Mouse (Mus musculus) intestine, embryonic 14.5 days (tissue): Measurements from ENCODE around the gene Blvrb. TPM values are rescaled to one million over a fixed set of nuclear protein-coding genes. Genes with fewer than 3 reads are reported as not detected.

Experiments used
- ATAC-seq: fragments of 200-750 bp; cut with Nextera tagmentation; replicated peaks from 2 replicates; pipeline ENCODE4 v1.8.0; 2017; ENCODE audit warnings: low read depth, moderate number of reproducible peaks, moderate TSS enrichment, moderate library complexity; ENCODE audit not compliant: low FRiP score, low TSS enrichment
- DNase-seq: peaks from one replicate; pipeline ENCODE4 v3.0.0-alpha.2; 2018; ENCODE audit warnings: low spot score
- H3K27ac ChIP-seq: fragments of 300-500 bp; sonication (generic); 2 replicates; pipeline ENCODE4 v1.5.1; 2014; ENCODE audit warnings: low read depth, mild to moderate bottlenecking, control low read depth
- H3K27me3 ChIP-seq: fragments of 300-500 bp; sonication (generic); replicated peaks from 2 replicates; pipeline ENCODE4 v1.6.1; 2014; ENCODE audit warnings: low read length, control low read depth; ENCODE audit not compliant: control insufficient read depth, insufficient read depth
- H3K36me3 ChIP-seq: fragments of 300-500 bp; sonication (generic); 2 replicates; pipeline ENCODE4 v1.6.1; 2014; ENCODE audit warnings: low read length, control low read depth; ENCODE audit not compliant: control insufficient read depth, insufficient read depth
- H3K4me1 ChIP-seq: fragments of 300-500 bp; sonication (generic); replicated peaks from 2 replicates; pipeline ENCODE4 v1.6.1; 2014; ENCODE audit warnings: low read length, control low read depth, mixed read lengths; ENCODE audit not compliant: control insufficient read depth, insufficient read depth
- H3K4me2 ChIP-seq: fragments of 300-500 bp; sonication (generic); 2 replicates; pipeline ENCODE4 v1.6.1; 2014; ENCODE audit warnings: low read length
- H3K4me3 ChIP-seq: fragments of 300-500 bp; sonication (generic); 2 replicates; pipeline ENCODE4 v1.5.1; 2014; ENCODE audit warnings: low read depth, low read length, control low read depth, mixed read lengths
- H3K9ac ChIP-seq: fragments of 300-500 bp; sonication (generic); 2 replicates; pipeline ENCODE4 v1.6.1; 2014; ENCODE audit warnings: mild to moderate bottlenecking, low read length
- H3K9me3 ChIP-seq: fragments of 300-500 bp; sonication (generic); 2 replicates; pipeline ENCODE4 v1.6.1; 2016; ENCODE audit warnings: low read length, control low read depth; ENCODE audit not compliant: control insufficient read depth
- WGBS: fragments of 180-500 bp; shearing (Covaris S2); extraction: QIAGEN DNeasy Blood & Tissue Kit; methylation state at CpG from one replicate; pipeline ENCODE4 v1.1.7; 2014; 5-methylcytosine and 5-hydroxymethylcytosine counted together
- polyA plus RNA-seq: library from polyadenylated mRNA; unstranded; fragments of >200 nt; fragmentation: Nextera tagmentation; extraction: Ambion mirVana; gene quantifications from 2 replicates; pipeline ENCODE4 v1.2.1, GENCODE M21; 2014

The Blvrb gene
- polyA plus RNA-seq, 1 experiment from 2014 or later: 52.3 TPM

- H3K4me2 ChIP-seq: no peak overlapping the region
- no peak for DNase-seq
- H3K27me3 ChIP-seq: no peaks in the 10 kb centered on the region
- no peaks in the 10 kb centered on the region for H3K9me3 ChIP-seq
- no peak overlapping the region for H3K4me3 ChIP-seq
- H3K9ac ChIP-seq: no peak overlapping the region
- no peaks in the 10 kb centered on the region for H3K4me1 ChIP-seq
- no peak for ATAC-seq
- 89% methylated on average over 4 of the region's 4 CpGs for WGBS
- H3K36me3 ChIP-seq: no peaks in the 10 kb centered on the region
- H3K27ac ChIP-seq: no peak overlapping the region
Observed at GRCm38 (mm10) chr7:27458614-27459013, 10.8 kb downstream of the Blvrb start.

- H3K4me2 ChIP-seq: no peak overlapping the region
- H3K36me3 ChIP-seq: no peaks in the 10 kb centered on the region
- no peaks in the 10 kb centered on the region for H3K9me3 ChIP-seq
- no peaks in the 10 kb centered on the region for H3K4me1 ChIP-seq
- DNase-seq (no peak), ATAC-seq (no peak)
- H3K27me3 ChIP-seq: no peaks in the 10 kb centered on the region
- 94% methylated on average over 5 of the region's 5 CpGs for WGBS
- no peak overlapping the region for H3K4me3 ChIP-seq
- no peak overlapping the region for H3K27ac ChIP-seq
- H3K9ac ChIP-seq: no peak overlapping the region
Observed at GRCm38 (mm10) chr7:27459640-27460039, 11.9 kb downstream of the Blvrb start.

- no peak overlapping the region for H3K9ac ChIP-seq
- 84% methylated on average over 6 of the region's 6 CpGs for WGBS
- H3K4me3 ChIP-seq: no peak overlapping the region
- H3K4me2 ChIP-seq: no peak overlapping the region
- no peak for DNase-seq
- H3K4me1 ChIP-seq: no peaks in the 10 kb centered on the region
- no peak overlapping the region for H3K27ac ChIP-seq
- H3K27me3 ChIP-seq: no peaks in the 10 kb centered on the region
- no peaks in the 10 kb centered on the region for H3K36me3 ChIP-seq
- no peaks in the 10 kb centered on the region for H3K9me3 ChIP-seq
- ATAC-seq: no peak
Observed at GRCm38 (mm10) chr7:27460477-27460876, 12.7 kb downstream of the Blvrb start.

GRCm38 (mm10) chr7:27467648-27468047 is 19.9 kb downstream of the Blvrb start:
- no peak overlapping the region for H3K9ac ChIP-seq
- no peaks in the 10 kb centered on the region for H3K4me1 ChIP-seq
- ATAC-seq (no peak), DNase-seq (no peak)
- H3K27ac ChIP-seq: no peak overlapping the region
- H3K36me3 ChIP-seq: no peaks in the 10 kb centered on the region
- no peaks in the 10 kb centered on the region for H3K9me3 ChIP-seq
- no peak overlapping the region for H3K4me2 ChIP-seq
- no peak overlapping the region for H3K4me3 ChIP-seq
- 23% methylated on average over 4 of the region's 4 CpGs for WGBS
- no peaks in the 10 kb centered on the region for H3K27me3 ChIP-seq

GRCm38 (mm10) chr7:27471390-27472120 is 23.8 kb downstream of the Blvrb start:
- ATAC-seq (no peak), DNase-seq (no peak)
- H3K9ac ChIP-seq: no peak overlapping the region
- 85% methylated on average over 11 of the region's 11 CpGs for WGBS
- no peak overlapping the region for H3K4me3 ChIP-seq
- H3K4me2 ChIP-seq: no peak overlapping the region
- H3K36me3 ChIP-seq: peaks cover 8% of the 10 kb centered on the region
- no peaks in the 10 kb centered on the region for H3K9me3 ChIP-seq
- no peak overlapping the region for H3K27ac ChIP-seq
- peaks cover 7% of the 10 kb centered on the region for H3K4me1 ChIP-seq
- H3K27me3 ChIP-seq: no peaks in the 10 kb centered on the region

- Histone ChIP-seq H3K9me3 (no peaks in the 10 kb centered on the region), H3K4me2 (peak overlapping the region; percentile 47), H3K4me3 (peak overlapping the region; percentile 79), H3K4me1 (peaks cover 7% of the 10 kb centered on the region), H3K9ac (peak overlapping the region; percentile 32), H3K36me3 (peaks cover 18% of the 10 kb centered on the region), H3K27me3 (no peaks in the 10 kb centered on the region), H3K27ac (peak overlapping the region; percentile 85)
- 26% methylated on average over 7 of the region's 7 CpGs for WGBS
- ATAC-seq (no peak), DNase-seq (no peak)
Observed at GRCm38 (mm10) chr7:27472596-27472995, 24.8 kb downstream of the Blvrb start.

- WGBS: 1% methylated on average over 35 of the region's 36 CpGs
- Histone ChIP-seq H3K27ac (peak within 1 kb of the TSS; percentile 85), H3K36me3 (peaks cover 22% of the 10 kb centered on the region), H3K4me1 (peaks cover 7% of the 10 kb centered on the region), H3K4me2 (peak within 1 kb of the TSS; percentile 47), H3K9me3 (no peaks in the 10 kb centered on the region), H3K4me3 (peak within 1 kb of the TSS; percentile 79), H3K9ac (peak within 1 kb of the TSS; percentile 49), H3K27me3 (no peaks in the 10 kb centered on the region)
- ATAC-seq: peak; percentile 94
- DNase-seq: peak; percentile 99
Observed at GRCm38 (mm10) chr7:27473156-27473834, 25.5 kb downstream of the Blvrb start, which contains the start of gene Sertad3. Sertad3 (plus strand) TSS chr7:27473768.

GRCm38 (mm10) chr7:27473835-27474489 is 26.2 kb downstream of the Blvrb start:
- WGBS: under 1% methylated on average over 34 of the region's 34 CpGs
- DNase-seq: no peak

More at GRCm38 (mm10) chr7:27473835-27474489, 26.2 kb downstream of the Blvrb start:
- Histone ChIP-seq H3K9ac (peak overlapping the region; percentile 49), H3K4me3 (peak overlapping the region; percentile 79), H3K9me3 (no peaks in the 10 kb centered on the region), H3K4me1 (peaks cover 7% of the 10 kb centered on the region), H3K4me2 (peak overlapping the region; percentile 47), H3K27ac (peak overlapping the region; percentile 85), H3K27me3 (no peaks in the 10 kb centered on the region), H3K36me3 (peaks cover 22% of the 10 kb centered on the region)
- peak; percentile 0; the same call in 1 of the 2 replicates for ATAC-seq
